Mouse (Mus musculus) small intestine, adult 2 months (tissue): ENCODE measurements around the gene Banf1. TPM values are rescaled to one million over a fixed set of nuclear protein-coding genes. Genes with fewer than 3 reads are reported as not detected.

ENCODE experiments used
- H3K27ac ChIP-seq: fragments of 200-500 bp; 2 replicates; pipeline ENCODE4 v1.5.1; 2012; ENCODE audit warnings: low read depth, low read length, control low read depth, inconsistent platforms; ENCODE audit not compliant: insufficient read depth
- H3K27me3 ChIP-seq: fragments of 200-500 bp; 2 replicates; pipeline ENCODE4 v1.6.1; 2012; ENCODE audit warnings: mild to moderate bottlenecking, moderate library complexity, low read length, inconsistent platforms; ENCODE audit not compliant: control insufficient read depth, insufficient read depth
- H3K36me3 ChIP-seq: fragments of 200-500 bp; 2 replicates; pipeline ENCODE4 v1.6.1; 2012; ENCODE audit warnings: mild to moderate bottlenecking, low read length, control low read depth, inconsistent platforms; ENCODE audit not compliant: control insufficient read depth, insufficient read depth
- H3K4me1 ChIP-seq: fragments of 200-500 bp; 2 replicates; pipeline ENCODE4 v1.6.1; 2012; ENCODE audit warnings: low read length, inconsistent platforms, mixed read lengths; ENCODE audit not compliant: control insufficient read depth, insufficient read depth, insufficient read length
- H3K4me3 ChIP-seq: fragments of 200-500 bp; 2 replicates; pipeline ENCODE4 v1.5.1; 2012; ENCODE audit warnings: low read depth, mild to moderate bottlenecking, control low read depth, inconsistent platforms, low read length, moderate library complexity
- CTCF ChIP-seq: fragments of 200-500 bp; IDR thresholded peaks from 2 replicates; pipeline ENCODE4 v1.5.1; 2012; ENCODE audit warnings: low read depth, mild to moderate bottlenecking, control low read depth, inconsistent platforms, low read length, moderate library complexity, mixed read lengths; ENCODE audit not compliant: insufficient replicate concordance, insufficient read length; ENCODE audit errors: extremely low read depth
- POLR2A ChIP-seq: fragments of 200-500 bp; IDR thresholded peaks from 2 replicates; pipeline ENCODE4 v1.6.1; 2012; ENCODE audit warnings: low read depth, mild to moderate bottlenecking, control low read depth, inconsistent platforms, low read length, moderate library complexity
- WGBS: fragments of 180-500 bp; shearing (Covaris S2); methylation state at CpG from one replicate; pipeline ENCODE4 v1.1.7; 2018; 5-methylcytosine and 5-hydroxymethylcytosine counted together
- polyA plus RNA-seq: library from polyadenylated mRNA; depleted of rRNA; stranded (reverse); fragments of >200 nt; gene quantifications from 2 replicates; pipeline ENCODE4 v1.2.3, GENCODE M21; 2012; rRNA removed

The Banf1 gene
- polyA plus RNA-seq, 1 experiment = 100 TPM

DNA sequence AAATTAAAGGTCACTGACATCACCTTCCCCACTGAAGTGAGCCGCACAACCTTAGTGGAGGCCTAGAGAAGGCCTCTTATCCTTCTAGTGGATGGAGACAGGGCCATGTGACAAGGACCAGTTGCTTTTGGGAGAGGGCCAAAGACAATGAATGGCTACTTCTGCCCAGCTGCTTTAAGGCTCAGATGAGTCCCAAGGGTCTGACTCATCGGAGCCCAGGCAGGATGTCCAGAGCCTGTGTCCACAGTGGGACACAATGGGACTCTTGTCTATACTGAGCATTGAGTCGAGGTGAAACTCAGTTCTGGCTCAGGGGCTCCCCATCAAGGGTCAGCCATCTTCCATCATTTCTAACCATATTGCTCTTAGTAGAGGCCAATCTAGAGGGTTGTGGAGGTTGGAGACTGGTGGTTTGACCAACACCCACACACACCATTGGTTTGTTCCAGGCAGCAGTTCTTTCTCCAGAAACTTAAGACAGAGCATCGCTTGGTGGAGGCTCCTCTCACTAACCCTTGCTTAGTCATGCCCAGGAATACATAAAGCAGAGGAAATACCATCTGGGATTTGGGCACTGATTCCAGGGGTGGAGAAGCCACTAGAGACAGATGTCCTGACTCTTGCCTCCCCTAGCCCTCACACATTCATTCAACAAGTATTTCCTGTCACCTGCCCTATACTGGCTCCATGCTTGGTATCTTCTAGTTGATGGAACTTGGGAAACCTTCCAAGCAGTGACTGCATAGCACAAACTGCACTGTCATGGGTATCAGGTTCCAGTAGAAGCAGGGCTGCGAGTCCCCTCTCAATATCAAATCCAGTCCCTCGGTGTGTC lies 21.5 kb downstream of the Banf1 start:
- Histone ChIP-seq H3K4me1 (peaks cover 6% of the 10 kb centered on the region; the same call in 1 of the 2 replicates), H3K4me3 (no peak overlapping the region), H3K27me3 (no peaks in the 10 kb centered on the region), H3K27ac (no peak overlapping the region), H3K36me3 (no peaks in the 10 kb centered on the region)
- 78% methylated on average over 6 of the region's 6 CpGs for WGBS
- no peak for TF ChIP-seq CTCF
- TF ChIP-seq POLR2A = no peak

DNA sequence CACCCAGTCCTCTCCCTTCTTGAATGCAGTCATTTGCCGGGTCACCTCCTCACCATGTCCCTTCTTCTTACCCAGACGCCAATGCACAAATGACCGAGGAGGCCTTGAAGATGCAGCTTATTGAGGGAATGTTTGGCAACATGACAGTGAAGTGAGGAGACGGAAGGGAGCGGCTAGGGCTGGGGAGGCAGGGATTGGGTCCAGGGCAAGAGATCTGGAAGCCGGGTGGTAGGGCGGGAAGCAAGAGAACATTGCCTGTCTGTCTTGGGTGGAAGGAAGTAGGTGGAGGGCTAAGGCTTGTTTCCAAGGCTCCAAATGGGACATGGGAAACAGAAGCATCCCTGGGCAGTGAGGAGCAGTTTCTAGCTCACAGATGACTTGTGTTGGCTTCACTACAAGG lies 25.6 kb downstream of the Banf1 start:
- TF ChIP-seq POLR2A (no peak), CTCF (no peak)
- 84% methylated on average over 7 of the region's 7 CpGs for WGBS

DNA sequence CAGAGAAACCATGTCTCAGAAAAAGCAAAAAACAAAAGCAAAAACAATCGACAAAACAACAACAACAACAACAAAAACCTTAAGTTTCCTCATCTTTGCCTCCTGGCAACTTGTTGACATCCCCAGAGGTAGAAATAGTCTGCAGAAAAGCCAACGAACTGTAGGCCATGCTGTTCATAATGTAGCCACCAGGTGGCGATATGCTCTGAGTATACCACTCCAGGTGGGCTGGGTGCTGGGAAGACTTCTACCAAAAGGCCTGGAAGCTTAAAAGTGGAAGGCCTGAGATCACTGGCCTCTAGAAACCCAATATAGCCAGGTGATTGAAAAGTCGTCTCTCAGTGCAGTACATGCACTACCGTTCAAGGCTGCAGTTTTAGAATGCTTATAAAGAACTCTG lies 29.0 kb downstream of the Banf1 start:
- WGBS = 13% methylated on average over 5 of the region's 5 CpGs

More for the DNA sequence above, 25.6 kb downstream of the Banf1 start:
- Histone ChIP-seq H3K27me3 (no peaks in the 10 kb centered on the region), H3K4me1 (no peaks in the 10 kb centered on the region), H3K36me3 (no peaks in the 10 kb centered on the region), H3K4me3 (no peak overlapping the region), H3K27ac (no peak overlapping the region)

DNA sequence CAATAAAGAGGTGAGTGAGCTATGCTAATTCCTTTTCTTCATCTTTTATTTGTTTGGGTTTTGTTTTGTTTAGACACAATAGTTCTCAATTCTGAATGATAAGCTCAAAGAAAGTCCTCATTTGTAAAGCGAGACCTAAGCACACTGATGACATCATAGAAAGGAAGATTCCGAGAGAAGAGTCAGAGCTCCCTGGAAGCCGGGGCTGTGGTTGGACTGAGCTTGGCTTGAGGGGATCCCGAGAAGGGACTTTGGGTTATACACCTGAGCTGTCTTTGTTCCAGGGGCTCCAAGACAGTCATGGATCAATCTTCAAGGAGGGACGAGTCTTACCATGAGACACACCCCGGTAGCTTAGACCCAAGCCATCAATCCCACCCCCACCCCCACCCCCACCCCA lies 31.5 kb downstream of the Banf1 start, which contains the start of gene Catsper1:
Gene Catsper1, plus strand, starts transcription at position 301 of the 400 bp plus-strand sequence.
- Histone ChIP-seq H3K27me3 (no peaks in the 10 kb centered on the region), H3K4me1 (no peaks in the 10 kb centered on the region), H3K36me3 (no peaks in the 10 kb centered on the region), H3K4me3 (no peak within 1 kb of the TSS), H3K27ac (no peak within 1 kb of the TSS)
- TF ChIP-seq CTCF = no peak
- TF ChIP-seq POLR2A = no peak
- 90% methylated on average over 6 of the region's 6 CpGs for WGBS

More for the DNA sequence above, 29.0 kb downstream of the Banf1 start:
- Histone ChIP-seq H3K27me3 (no peaks in the 10 kb centered on the region), H3K4me1 (no peaks in the 10 kb centered on the region), H3K36me3 (no peaks in the 10 kb centered on the region), H3K4me3 (no peak overlapping the region), H3K27ac (no peak overlapping the region)
- TF ChIP-seq POLR2A (no peak), CTCF (peak; percentile 85; the same call in 1 of the 2 replicates)

GRCm38 (mm10) chr19:5334741-5335140 lies 32.2 kb downstream of the Banf1 start:
- H3K4me1 ChIP-seq = no peaks in the 10 kb centered on the region
- no peaks in the 10 kb centered on the region for H3K36me3 ChIP-seq
- 78% methylated on average over 5 of the region's 5 CpGs for WGBS
- no peak overlapping the region for H3K4me3 ChIP-seq
- TF ChIP-seq CTCF (no peak), POLR2A (no peak)
- no peak overlapping the region for H3K27ac ChIP-seq
- H3K27me3 ChIP-seq = no peaks in the 10 kb centered on the region

- Histone ChIP-seq H3K36me3 (no peaks in the 10 kb centered on the region), H3K27ac (no peak overlapping the region), H3K27me3 (no peaks in the 10 kb centered on the region), H3K4me3 (no peak overlapping the region), H3K4me1 (no peaks in the 10 kb centered on the region)
- TF ChIP-seq CTCF = no peak
- WGBS = 64% methylated on average over 19 of the region's 19 CpGs
These were observed 39.0 kb downstream of the Banf1 start for GRCm38 (mm10) chr19:5327970-5328369.

DNA sequence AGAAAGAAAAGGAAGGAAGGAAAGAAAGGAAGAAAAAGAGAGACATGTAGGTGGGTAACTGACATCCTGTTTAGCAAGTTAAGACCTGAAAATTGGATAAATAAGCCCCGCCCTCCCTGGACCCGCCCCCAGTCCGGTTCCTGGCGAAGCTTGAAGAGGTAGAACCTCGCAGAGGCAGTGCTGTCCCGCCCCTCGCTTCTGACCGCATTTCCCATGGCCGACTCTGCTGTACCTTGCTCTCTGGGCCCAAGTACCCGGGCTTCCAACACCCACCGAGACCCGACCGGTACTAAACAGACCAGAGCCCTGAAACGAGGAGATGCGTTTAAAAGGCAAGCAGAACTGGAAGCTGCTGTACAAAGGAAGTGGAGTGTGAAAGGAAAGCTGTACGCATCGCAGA lies 43.2 kb downstream of the Banf1 start:
- no peak for TF ChIP-seq POLR2A
- no peak for TF ChIP-seq CTCF
- no peak overlapping the region for H3K27ac ChIP-seq
- H3K4me1 ChIP-seq = no peaks in the 10 kb centered on the region
- WGBS = 15% methylated on average over 17 of the region's 17 CpGs
- H3K27me3 ChIP-seq = no peaks in the 10 kb centered on the region
- no peaks in the 10 kb centered on the region for H3K36me3 ChIP-seq
- H3K4me3 ChIP-seq = peak overlapping the region; percentile 24

Other genes starting within 250 kb of the Banf1 start
- 11.4 and 19.8 TPM in 2 replicates for gene Klc2, start 248.6 kb downstream of the Banf1 start, polyA plus RNA-seq
- gene Pacs1, start 94.0 kb downstream of the Banf1 start, polyA plus RNA-seq = 5.9 and 8.9 TPM in 2 replicates
- gene Sf3b2, start 71.7 kb downstream of the Banf1 start, polyA plus RNA-seq = 37.2 and 66.7 TPM in 2 replicates
- gene Gal3st3, start 68.8 kb downstream of the Banf1 start, polyA plus RNA-seq = 0.04 TPM in 1 of 2 replicates, not detected in the other
- not detected in 2 replicates for gene Catsper1, start 31.4 kb downstream of the Banf1 start, polyA plus RNA-seq
- 226 and 874 TPM in 2 replicates for gene Cst6, start 17.6 kb downstream of the Banf1 start, polyA plus RNA-seq
- 11.8 and 27.0 TPM in 2 replicates for gene Eif1ad, start 427 bp downstream of the Banf1 start, polyA plus RNA-seq
- 7.3 and 27.7 TPM in 2 replicates for gene Sart1, start 21.5 kb upstream of the Banf1 start, polyA plus RNA-seq
- 1.4 and 8.3 TPM in 2 replicates for gene Tsga10ip, start 35.4 kb upstream of the Banf1 start, polyA plus RNA-seq
- gene Drap1, start 57.8 kb upstream of the Banf1 start, polyA plus RNA-seq = 32.9 and 63.2 TPM in 2 replicates
- 41.8 and 76.3 TPM in 2 replicates for gene AI837181, start 58.0 kb upstream of the Banf1 start, polyA plus RNA-seq
- gene Fosl1, start 80.4 kb upstream of the Banf1 start, polyA plus RNA-seq = 0.91 and 2.6 TPM in 2 replicates
- gene Ccdc85b, start 90.7 kb upstream of the Banf1 start, polyA plus RNA-seq = 3.3 and 4.4 TPM in 2 replicates
- gene Fibp, start 93.4 kb upstream of the Banf1 start, polyA plus RNA-seq = 72.5 and 143 TPM in 2 replicates
- gene Ctsw, start 101.3 kb upstream of the Banf1 start, polyA plus RNA-seq = 8.2 and 10.2 TPM in 2 replicates
- 22.4 and 26.5 TPM in 2 replicates for gene Efemp2, start 106.8 kb upstream of the Banf1 start, polyA plus RNA-seq
- 19.9 and 29.1 TPM in 2 replicates for gene Mus81, start 121.2 kb upstream of the Banf1 start, polyA plus RNA-seq
- 320 and 703 TPM in 2 replicates for gene Cfl1, start 123.3 kb upstream of the Banf1 start, polyA plus RNA-seq
- gene 1700020D05Rik, start 136.6 kb upstream of the Banf1 start, polyA plus RNA-seq = 0.19 TPM in 1 of 2 replicates, not detected in the other
- 1.7 and 3.2 TPM in 2 replicates for gene Snx32, start 143.4 kb upstream of the Banf1 start, polyA plus RNA-seq
- 28.5 and 55.3 TPM in 2 replicates for gene Ovol1, start 193.5 kb upstream of the Banf1 start, polyA plus RNA-seq
- 20.2 and 37.1 TPM in 2 replicates for gene Ap5b1, start 200.9 kb upstream of the Banf1 start, polyA plus RNA-seq
- 47.0 and 68.0 TPM in 2 replicates for gene Rnaseh2c, start 234.7 kb upstream of the Banf1 start, polyA plus RNA-seq
- 19.0 and 40.4 TPM in 2 replicates for gene Kat5, start 243.1 kb upstream of the Banf1 start, polyA plus RNA-seq